Mouse (Mus musculus) bone marrow, adult 2 months (tissue): Measurements from ENCODE around the gene Cacna1b.

Experiments used
- CTCF ChIP-seq: fragments of 200-500 bp; IDR thresholded peaks from 2 replicates; pipeline ENCODE4 v1.5.1; 2011; ENCODE audit warnings: low read length, control low read depth; ENCODE audit not compliant: control insufficient read depth, insufficient read depth
- POLR2A ChIP-seq: fragments of 200-500 bp; IDR thresholded peaks from 2 replicates; pipeline ENCODE4 v1.6.1; 2011; ENCODE audit warnings: low read depth, mild to moderate bottlenecking, control low read depth, low read length, borderline replicate concordance; ENCODE audit not compliant: control insufficient read depth

- no peak for TF ChIP-seq POLR2A
- no peak for TF ChIP-seq CTCF
Observed at GRCm38 (mm10) chr2:24717461-24717860, 45.5 kb downstream of the Cacna1b start.
